Mouse (Mus musculus) induced T-regulatory cell, adult 2 months (primary cell): ENCODE measurements around the gene Dhrs7c.

Experiments used
- DNase-seq: peaks from one replicate; pipeline ENCODE4 v3.0.0-alpha.2; 2012; ENCODE audit warnings: low read depth

The Dhrs7c gene

DNA sequence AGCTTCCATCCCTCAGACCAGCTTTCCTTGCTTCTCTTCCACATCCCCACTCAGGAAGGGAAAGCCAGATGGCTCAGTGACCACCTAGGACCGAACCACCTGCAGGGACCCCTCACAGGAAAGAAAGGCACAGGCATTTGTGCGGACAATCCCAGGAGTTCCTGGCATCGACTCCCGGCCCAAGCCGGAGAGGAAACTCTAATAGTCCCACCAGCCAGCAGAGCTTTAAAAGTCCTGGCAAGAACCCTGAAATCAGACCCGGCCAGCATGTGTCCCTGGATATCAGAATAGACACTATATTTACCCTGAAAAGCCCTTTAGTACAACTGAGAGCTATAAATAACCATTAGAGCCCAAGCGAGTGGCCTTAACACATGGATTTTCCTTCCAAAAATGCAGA is at the start of gene Dhrs7c:
Dhrs7c (plus strand) TSS at position 257 of the 400 bp plus-strand sequence.
- DNase-seq, result no peak

GRCm38 (mm10) chr11:67756287-67756686 is 41.7 kb upstream of the Dhrs7c start:
- DNase-seq, result no peak

- DNase-seq, result no peak
These were observed 40.4 kb upstream of the Dhrs7c start for GRCm38 (mm10) chr11:67757373-67758167.

- DNase-seq, result no peak
These were observed 26.9 kb upstream of the Dhrs7c start, which contains the start of gene Glp2r for GRCm38 (mm10) chr11:67771053-67771452. TSS of gene Glp2r (minus strand) at chr11:67771153.

DNA sequence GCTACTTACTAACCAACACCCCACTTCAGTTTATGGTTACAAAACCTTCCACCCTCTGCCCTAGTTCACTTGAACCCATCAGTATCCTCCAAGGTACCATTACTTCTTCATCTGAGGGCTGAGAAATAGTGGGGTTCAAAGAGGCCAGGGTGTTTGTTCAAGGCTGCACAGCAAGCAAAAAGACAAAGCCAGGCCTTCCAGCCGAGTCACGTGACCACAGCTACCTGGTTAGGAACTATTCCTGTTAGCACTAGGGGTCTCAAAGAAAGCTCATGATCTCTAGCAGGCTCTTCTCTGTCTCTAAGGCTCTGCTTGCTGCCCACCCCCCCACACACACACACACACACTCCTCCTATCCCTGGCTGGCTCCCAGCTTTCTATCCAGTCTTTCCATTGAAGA is 26.3 kb upstream of the Dhrs7c start:
- DNase-seq, result no peak

DNA sequence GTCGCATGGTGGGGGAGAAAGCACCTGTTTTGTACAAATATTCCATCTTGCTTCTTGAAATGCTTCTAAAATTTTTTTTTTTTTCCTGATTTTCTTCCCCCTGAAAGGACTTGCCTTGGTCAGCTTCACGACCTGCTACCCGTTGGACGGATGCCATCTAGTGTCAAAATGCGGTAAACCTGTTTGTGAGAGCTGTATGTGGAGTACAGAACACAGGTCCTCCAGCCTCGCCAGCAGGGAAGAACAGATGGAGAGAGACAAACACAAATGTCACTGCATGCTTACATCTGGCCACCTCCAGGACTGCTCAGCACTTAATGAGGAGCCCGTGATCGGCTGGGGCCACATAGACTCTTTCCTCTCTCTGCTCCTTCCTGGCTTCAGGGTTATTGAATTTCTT is 25.4 kb upstream of the Dhrs7c start:
- no peak for DNase-seq

DNA sequence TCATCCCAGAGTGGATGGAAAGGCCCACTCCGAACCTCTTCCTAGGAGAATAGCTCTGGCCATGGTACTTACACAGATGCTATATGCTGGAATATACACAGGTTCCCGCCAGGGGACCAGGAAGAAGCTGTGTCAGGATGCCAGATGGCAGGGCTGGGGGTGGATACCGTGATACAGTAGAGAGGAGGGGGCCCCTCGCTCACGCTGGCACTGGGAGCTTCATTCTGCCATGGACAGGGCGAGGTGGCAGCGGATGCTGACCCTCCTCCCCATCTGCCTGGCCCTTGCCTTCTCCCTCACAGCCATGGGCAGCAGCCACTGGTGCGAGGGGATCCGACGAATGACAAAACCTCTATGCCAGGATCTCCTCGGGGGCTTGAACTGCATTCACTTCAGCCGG is 23.6 kb upstream of the Dhrs7c start, which contains the start of gene Gsg1l2:
Gsg1l2 (plus strand) TSS at position 230 of the 400 bp plus-strand sequence.
- DNase-seq, result no peak

DNA sequence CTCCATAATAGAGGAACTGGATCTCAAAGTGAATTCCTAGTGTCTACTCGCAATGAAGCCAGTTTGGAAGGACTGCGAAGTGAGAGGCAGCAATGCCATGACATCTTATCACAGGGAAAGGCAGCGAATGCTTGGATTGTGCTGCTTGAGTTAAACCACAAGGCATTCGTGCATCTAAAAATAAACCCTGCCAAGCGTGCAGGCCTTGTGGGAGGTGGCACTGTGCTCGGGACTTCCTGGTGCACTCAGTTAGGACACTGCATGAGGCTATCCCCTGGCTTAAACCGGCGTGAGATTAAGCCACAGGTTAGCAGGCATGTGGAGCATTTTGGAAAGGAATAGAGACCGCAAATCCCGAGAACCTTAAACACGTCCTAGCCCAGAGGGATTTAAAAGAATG is 7.8 kb upstream of the Dhrs7c start:
- DNase-seq, result no peak

GRCm38 (mm10) chr11:67800130-67800723 is 2.2 kb downstream of the Dhrs7c start:
- DNase-seq, result no peak

- DNase-seq, result no peak
These were observed 3.2 kb downstream of the Dhrs7c start for GRCm38 (mm10) chr11:67801169-67801568.

- peak; percentile 3 for DNase-seq
These were observed 7.6 kb downstream of the Dhrs7c start for GRCm38 (mm10) chr11:67805538-67805937.

DNA sequence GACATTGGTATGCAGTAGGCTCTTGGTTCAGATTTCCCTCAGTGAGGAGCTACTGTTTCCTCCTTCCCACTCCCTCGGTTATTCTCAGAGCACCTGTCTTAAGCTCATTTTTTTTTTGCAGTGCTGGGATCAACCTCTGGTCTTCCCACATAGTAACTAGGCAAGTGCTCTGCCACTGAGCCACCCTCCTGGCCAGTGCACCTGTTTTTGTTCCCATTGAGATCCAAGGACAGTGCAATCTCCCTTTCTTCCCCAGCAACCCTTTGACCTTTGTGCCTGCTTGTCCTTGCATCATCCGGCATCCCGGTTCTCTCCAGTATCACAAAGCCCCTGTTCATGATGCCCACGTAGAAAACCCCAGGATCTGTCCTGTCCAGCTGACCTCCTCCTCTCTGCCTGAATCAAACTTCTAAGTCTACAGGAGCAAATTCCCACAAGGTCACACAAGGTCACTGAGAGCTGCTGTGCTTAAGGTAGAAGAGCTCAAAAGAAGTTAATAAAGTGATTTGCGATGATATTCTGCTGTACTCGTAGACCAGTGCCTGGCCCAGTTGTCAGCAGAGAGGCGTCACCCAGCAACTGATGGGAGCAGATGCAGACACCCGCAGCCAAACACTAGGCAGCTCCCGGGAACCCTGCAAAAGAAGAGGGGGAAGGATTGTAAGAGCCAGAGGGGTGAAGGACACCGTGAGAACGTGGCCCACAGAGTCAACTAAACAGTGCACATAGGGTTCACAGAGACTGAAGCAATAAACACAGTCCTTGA is 9.0 kb downstream of the Dhrs7c start:
- no peak for DNase-seq

- no peak for DNase-seq
These were observed 10.1 kb downstream of the Dhrs7c start for GRCm38 (mm10) chr11:67808051-67808450.

- DNase-seq, result no peak
These were observed 13.5 kb downstream of the Dhrs7c start for GRCm38 (mm10) chr11:67811535-67811934.

DNA sequence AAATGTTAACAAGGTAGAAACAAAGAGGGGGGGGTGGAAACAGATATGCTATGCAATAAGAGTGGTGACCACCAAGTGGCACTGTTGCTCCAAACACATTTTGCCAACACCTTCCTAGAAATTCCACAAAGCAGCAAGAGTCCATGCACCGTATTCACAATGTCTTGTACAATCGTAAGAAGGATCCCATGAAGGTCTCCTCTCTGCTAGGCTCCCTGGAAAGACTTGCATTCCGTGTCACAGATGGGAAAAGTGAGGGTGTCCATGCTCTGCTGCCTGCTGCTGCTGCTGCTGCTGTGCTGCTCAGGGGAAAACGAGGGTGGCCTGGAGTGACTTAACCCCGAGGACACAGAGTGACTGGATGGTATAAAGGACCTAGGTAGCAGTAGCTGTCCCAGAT is 21.6 kb downstream of the Dhrs7c start:
- no peak for DNase-seq

- DNase-seq, result peak; percentile 5
These were observed 22.2 kb downstream of the Dhrs7c start for GRCm38 (mm10) chr11:67820221-67820620.

GRCm38 (mm10) chr11:67821560-67821959 is 23.6 kb downstream of the Dhrs7c start:
- DNase-seq, result no peak

- no peak for DNase-seq
These were observed 30.5 kb downstream of the Dhrs7c start for GRCm38 (mm10) chr11:67828360-67829059.

GRCm38 (mm10) chr11:67829530-67829929 is 31.5 kb downstream of the Dhrs7c start:
- no peak for DNase-seq

DNA sequence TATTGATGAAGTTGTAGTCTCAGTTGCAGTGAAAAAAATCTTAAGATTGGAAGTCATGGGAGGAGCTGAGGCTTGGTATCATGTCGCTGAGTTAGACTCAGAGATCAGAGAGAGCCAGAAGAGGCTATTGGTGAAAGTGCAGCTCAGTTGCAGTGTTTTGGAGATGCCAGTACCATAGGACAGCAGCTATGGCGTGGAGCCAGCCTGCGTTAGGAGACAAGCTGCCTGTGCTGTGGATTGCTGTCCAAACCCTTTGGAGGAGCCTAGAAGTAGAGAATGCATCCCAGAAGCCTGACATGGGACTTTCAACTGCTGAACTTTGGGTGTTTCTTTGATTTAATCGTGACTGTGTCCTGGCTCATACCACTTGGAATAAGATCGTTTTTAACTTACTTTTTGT is 33.8 kb downstream of the Dhrs7c start:
- DNase-seq, result no peak

GRCm38 (mm10) chr11:67835408-67836078 is 37.6 kb downstream of the Dhrs7c start:
- DNase-seq, result no peak

DNA sequence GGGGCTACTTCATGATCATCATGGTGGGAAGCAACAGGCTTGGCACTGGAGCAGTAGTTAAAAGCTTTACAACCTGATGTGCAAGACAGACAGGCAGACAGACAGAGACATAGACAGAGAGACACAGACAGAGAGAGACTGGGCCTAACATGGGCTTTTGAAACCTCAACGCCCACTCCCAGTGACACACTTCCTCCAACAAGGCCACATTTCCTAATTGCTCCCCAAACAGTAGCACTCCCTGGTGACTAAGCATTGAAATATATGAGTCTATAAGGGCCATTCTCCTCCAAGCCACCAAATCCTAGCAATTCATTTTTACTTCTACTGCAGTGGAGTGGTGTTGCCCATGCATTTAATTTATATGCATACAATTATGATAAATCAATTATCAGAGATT is 41.8 kb downstream of the Dhrs7c start:
- DNase-seq, result no peak
